Mouse (Mus musculus) C2C12 (cell line): ENCODE data around the gene Sigmar1. TPM values are rescaled to one million over a fixed set of nuclear protein-coding genes. Genes with fewer than 3 reads are reported as not detected.

Experiments used
- H3K27me3 ChIP-seq: one replicate; pipeline ENCODE4 v1.6.1; 2011; ENCODE audit not compliant: control insufficient read depth, insufficient read depth, insufficient read length
- H3K36me3 ChIP-seq: one replicate; pipeline ENCODE4 v1.6.1; 2011; ENCODE audit not compliant: control insufficient read depth, insufficient read depth
- H3K4me3 ChIP-seq: one replicate; pipeline ENCODE4 v1.5.1; 2011; ENCODE audit warnings: mild to moderate bottlenecking, control low read depth; ENCODE audit not compliant: poor library complexity, insufficient read depth, severe bottlenecking
- H3K79me2 ChIP-seq: one replicate; pipeline ENCODE4 v1.6.1; 2011; ENCODE audit not compliant: control insufficient read depth, insufficient read depth
- H3K79me3 ChIP-seq: one replicate; pipeline ENCODE4 v1.6.1; 2011; ENCODE audit warnings: low read depth, control low read depth
- H3ac ChIP-seq: one replicate; pipeline ENCODE3; 2011; ENCODE audit warnings: low read depth; ENCODE audit not compliant: control insufficient read depth, insufficient read length
- CEBPB ChIP-seq: IDR thresholded peaks from one replicate; pipeline ENCODE4 v1.6.1; 2011; ENCODE audit warnings: low read depth, mild to moderate bottlenecking, control low read depth, moderate library complexity
- CTCF ChIP-seq: IDR thresholded peaks from one replicate; pipeline ENCODE4 v1.5.1; 2011; ENCODE audit not compliant: control insufficient read depth, insufficient read depth, insufficient read length
- FOSL1 ChIP-seq: IDR thresholded peaks from one replicate; pipeline ENCODE4 v1.8.0; 2011; ENCODE audit warnings: mild to moderate bottlenecking, low read length; ENCODE audit not compliant: poor library complexity, insufficient read depth, severe bottlenecking
- MAX ChIP-seq: IDR thresholded peaks from one replicate; pipeline ENCODE4 v1.6.1; 2011; ENCODE audit warnings: mild to moderate bottlenecking, control low read depth
- MYOD1 ChIP-seq: IDR thresholded peaks from one replicate; pipeline ENCODE4 v1.6.1; 2011; ENCODE audit warnings: low read depth; ENCODE audit not compliant: control insufficient read depth, insufficient read length
- MYOG ChIP-seq: IDR thresholded peaks from one replicate; pipeline ENCODE4 v1.6.1; 2011; ENCODE audit not compliant: control insufficient read depth, insufficient read length; ENCODE audit errors: extremely low read depth
- USF1 ChIP-seq: IDR thresholded peaks from one replicate; pipeline ENCODE4 v1.6.1; 2011; ENCODE audit warnings: low read depth, mild to moderate bottlenecking, control low read depth, moderate library complexity
- polyA plus RNA-seq: library from polyadenylated mRNA; unstranded; fragments of >200 nt; fragmentation: generic; extraction: Trizol; gene quantifications from one replicate; pipeline ENCODE4 v1.2.1, GENCODE M21; 2012; ENCODE audit warnings: missing spikeins

Gene Sigmar1
- polyA plus RNA-seq, 1 experiment: 113 TPM

DNA sequence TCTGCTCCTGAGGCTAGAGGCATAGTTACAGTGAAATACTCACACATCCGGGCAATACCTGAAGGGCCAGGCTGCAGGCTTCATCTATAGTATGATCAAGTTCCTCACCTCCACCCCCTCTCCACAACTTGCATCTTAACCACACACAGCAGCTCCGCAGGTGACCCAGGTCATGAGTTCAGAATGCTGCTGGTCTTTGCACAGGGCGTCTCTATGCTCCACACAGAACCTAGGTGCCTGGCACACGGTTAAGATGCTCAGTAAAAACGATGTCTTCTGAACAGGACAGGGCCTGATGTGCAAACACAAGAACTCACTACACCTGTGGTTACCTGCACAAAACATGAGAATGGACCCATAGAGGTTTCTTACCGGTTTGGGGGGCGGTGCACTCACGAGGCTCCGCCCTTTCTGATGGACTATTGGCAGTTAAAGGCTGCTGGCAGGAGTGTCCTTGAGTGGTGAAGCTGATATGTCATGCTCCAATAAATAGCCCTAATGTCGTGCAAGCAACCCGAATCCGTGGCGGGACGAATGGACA, 1.1 kb downstream of the Sigmar1 start, which contains the start of gene Galt:
Galt (plus strand) TSS at position 432 of the 541 bp plus-strand sequence.
- TF ChIP-seq USF1: no peak
- no peak for TF ChIP-seq CTCF
- no peak for TF ChIP-seq CEBPB
- TF ChIP-seq MYOG: no peak
- no peak for TF ChIP-seq FOSL1
- TF ChIP-seq MYOD1: no peak
- no peak for TF ChIP-seq MAX
- H3K36me3 ChIP-seq: no peaks in the 10 kb centered on the region
- H3ac ChIP-seq: peak within 1 kb of the TSS; percentile 18

DNA sequence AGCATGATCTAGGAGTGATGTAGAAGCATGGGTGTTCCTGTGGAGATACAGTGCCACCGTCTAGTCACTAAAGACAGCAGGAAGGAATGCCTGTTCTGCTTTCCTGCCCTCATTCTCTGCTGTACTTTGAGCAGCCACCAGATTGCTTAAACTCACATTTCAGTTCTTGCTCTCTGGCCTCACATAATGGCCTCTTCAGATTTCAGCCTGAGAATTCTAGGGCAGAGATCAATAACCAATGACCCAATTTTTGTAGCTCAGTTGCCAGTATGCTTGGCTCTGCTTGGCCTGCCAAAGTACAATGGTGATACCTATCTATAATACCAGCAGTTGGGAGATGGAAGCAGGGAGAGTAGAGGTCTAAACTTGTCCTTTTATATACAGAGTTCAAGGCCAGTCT, 10.9 kb downstream of the Sigmar1 start:
- Histone ChIP-seq H3K4me3 (no peak overlapping the region), H3K79me2 (peaks cover 10% of the 10 kb centered on the region), H3K36me3 (no peaks in the 10 kb centered on the region), H3K27me3 (peaks cover 4% of the 10 kb centered on the region), H3K79me3 (peaks cover 6% of the 10 kb centered on the region), H3ac (no peak overlapping the region)
- TF ChIP-seq FOSL1: no peak

More for the DNA sequence above, 1.1 kb downstream of the Sigmar1 start, which contains the start of gene Galt:
- Histone ChIP-seq H3K79me3 (no peaks in the 10 kb centered on the region), H3K79me2 (no peaks in the 10 kb centered on the region), H3K27me3 (no peaks in the 10 kb centered on the region), H3K4me3 (peak within 1 kb of the TSS; percentile 28)

DNA sequence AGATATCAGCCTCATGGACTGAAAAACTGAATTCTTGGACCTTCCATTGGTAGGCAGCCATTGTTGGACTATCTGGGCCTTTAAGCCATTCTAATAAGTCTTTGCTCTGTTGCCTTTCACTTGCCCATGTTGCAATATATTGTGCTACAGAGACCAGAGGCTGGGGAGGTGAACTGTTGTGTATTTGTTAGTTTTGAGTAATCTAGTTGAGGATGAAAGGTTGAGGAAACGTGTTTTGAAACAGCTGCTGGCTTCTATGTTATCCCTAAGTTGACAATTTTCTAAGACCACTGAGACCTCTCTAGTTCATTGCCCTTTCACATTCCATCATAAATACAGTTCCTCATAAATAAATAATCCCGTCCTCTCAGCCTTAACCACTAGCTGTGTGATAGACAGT, 11.8 kb downstream of the Sigmar1 start:
- Histone ChIP-seq H3K36me3 (peaks cover 6% of the 10 kb centered on the region), H3K79me3 (peaks cover 15% of the 10 kb centered on the region), H3ac (no peak overlapping the region), H3K79me2 (peaks cover 19% of the 10 kb centered on the region), H3K4me3 (no peak overlapping the region), H3K27me3 (peaks cover 3% of the 10 kb centered on the region)
- TF ChIP-seq MAX (no peak), MYOD1 (no peak), CTCF (no peak), FOSL1 (no peak), USF1 (no peak), CEBPB (no peak), MYOG (no peak)

DNA sequence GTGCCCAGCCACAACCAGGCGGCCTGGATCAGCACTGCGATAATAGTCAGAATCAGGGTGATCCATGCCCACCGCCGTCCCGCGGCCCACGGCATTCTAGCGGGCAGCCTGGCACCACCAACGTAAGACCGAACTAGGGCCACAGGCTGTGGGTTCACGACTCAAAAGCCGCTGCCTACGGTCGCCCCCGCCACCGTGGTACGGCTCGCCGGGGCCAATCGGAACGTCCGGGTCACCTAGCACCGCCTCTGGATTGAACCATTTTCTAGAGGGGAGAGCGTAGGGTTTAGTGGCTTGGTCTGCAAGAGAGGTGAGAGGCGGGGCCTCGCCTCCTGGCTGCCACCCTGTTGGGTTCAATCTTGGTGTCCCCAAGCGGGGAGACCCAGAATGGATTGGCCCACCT, 14.8 kb downstream of the Sigmar1 start:
- H3K79me3 ChIP-seq: peaks cover 18% of the 10 kb centered on the region
- peak overlapping the region; percentile 60 for H3ac ChIP-seq
- peaks cover 24% of the 10 kb centered on the region for H3K79me2 ChIP-seq
- H3K36me3 ChIP-seq: peaks cover 14% of the 10 kb centered on the region
- H3K4me3 ChIP-seq: peak overlapping the region; percentile 74
- TF ChIP-seq MAX: no peak
- TF ChIP-seq MYOG: no peak
- TF ChIP-seq FOSL1: no peak
- no peak for TF ChIP-seq CTCF
- no peak for TF ChIP-seq CEBPB
- TF ChIP-seq USF1: no peak
- no peak for TF ChIP-seq MYOD1
- H3K27me3 ChIP-seq: no peaks in the 10 kb centered on the region

DNA sequence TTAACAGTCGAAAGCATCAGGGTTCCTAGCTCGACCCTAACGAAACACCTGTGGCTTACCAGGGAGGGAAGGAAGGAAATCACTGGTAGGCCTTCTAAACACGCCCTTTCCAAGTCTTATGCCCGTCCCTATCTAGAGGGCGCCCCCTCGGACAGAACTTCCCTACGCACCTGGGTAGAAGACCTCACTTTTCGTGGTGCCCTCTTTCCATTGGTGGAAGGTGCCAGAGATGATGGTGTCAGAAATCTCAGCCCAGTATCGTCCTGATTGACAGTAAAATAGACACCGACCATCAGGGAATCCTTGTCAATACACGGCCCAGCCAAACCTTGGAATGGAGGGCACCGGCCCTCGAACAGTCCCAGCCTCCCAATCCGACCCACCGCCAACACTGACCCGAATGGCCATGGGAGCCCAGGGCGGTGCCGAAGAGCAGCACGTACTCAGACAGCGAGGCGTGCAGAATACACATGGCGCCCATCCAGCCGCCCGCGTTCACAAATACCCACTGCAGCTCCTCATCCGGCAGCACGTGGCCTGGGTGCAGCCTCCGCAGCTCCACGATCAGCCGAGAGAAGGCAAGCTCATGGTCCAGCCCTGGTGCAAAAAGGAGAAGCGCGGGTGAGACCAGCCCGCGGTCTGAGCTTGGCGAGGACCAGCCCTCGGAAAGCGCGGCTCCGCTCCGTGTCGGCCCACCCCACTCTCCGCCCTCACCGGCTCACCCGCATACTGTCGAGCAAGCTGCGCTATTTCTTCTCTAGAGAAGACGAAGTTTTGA, 15.4 kb downstream of the Sigmar1 start:
- Histone ChIP-seq H3K27me3 (no peaks in the 10 kb centered on the region), H3K79me2 (peaks cover 24% of the 10 kb centered on the region), H3K4me3 (peak overlapping the region; percentile 74), H3K79me3 (peaks cover 18% of the 10 kb centered on the region), H3K36me3 (peaks cover 14% of the 10 kb centered on the region), H3ac (peak overlapping the region; percentile 60)
- TF ChIP-seq FOSL1 (no peak), USF1 (peak; percentile 5)

DNA sequence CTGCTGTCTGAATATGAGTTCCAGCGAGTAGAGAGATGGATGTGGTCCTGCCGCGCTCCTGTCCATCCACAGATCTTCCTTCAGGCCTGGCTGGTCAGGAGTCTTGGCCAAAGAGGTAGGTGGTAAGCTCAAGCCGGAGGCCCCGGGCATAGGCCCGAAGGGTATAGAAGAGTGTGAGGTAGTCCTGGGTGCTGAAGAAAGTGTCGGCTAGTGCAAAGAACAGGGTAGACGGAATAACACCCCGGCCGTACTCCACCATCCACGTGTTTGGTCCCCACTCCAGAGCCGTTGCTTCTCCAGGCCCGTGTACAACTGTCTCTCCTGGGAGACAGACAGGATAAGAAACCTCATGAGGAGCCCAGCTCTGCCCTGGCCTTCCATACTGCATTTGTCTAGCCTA, 16.7 kb downstream of the Sigmar1 start:
- H3K79me3 ChIP-seq: peaks cover 18% of the 10 kb centered on the region
- peaks cover 24% of the 10 kb centered on the region for H3K79me2 ChIP-seq
- H3K4me3 ChIP-seq: no peak overlapping the region
- H3ac ChIP-seq: no peak overlapping the region
- TF ChIP-seq MYOD1: no peak
- TF ChIP-seq FOSL1: no peak
- no peak for TF ChIP-seq CTCF
- peaks cover 14% of the 10 kb centered on the region for H3K36me3 ChIP-seq
- no peaks in the 10 kb centered on the region for H3K27me3 ChIP-seq
